Mouse (Mus musculus): Measurements from ENCODE around the gene Gstm6.
"Not testable (repeated sequence)": the region's sequence is repeated elsewhere in the genome, so short reads cannot be mapped to it uniquely, and the experiment has no call there.

The Gstm6 gene

DNA sequence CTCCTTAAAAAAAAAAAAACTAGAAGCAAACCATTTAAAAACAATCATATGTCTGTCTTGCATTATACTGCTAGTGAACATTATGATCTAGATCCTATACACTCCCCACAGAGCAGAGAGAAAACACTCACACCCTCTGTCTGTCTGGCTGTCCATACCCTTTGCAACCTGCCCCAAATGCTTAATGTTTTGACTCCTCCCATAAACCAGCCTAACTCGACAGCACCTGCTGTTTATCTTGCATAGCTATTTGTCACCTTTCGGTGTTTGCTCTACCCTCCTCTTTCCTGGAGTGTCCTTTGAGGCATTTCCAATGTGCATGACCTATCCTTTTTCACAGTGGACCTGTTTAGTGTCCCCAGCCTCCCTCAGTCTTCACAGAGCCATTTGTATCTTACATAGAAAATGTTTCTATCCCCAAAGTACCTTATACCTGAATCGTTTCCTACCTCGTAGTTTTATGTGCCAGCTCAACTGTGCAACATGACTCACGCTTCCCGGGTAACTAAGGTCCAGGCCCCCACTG lies 48.3 kb downstream of the Gstm6 start:
- no peak for DNase-seq (ENCODE audit: low read depth, low spot score)

DNA sequence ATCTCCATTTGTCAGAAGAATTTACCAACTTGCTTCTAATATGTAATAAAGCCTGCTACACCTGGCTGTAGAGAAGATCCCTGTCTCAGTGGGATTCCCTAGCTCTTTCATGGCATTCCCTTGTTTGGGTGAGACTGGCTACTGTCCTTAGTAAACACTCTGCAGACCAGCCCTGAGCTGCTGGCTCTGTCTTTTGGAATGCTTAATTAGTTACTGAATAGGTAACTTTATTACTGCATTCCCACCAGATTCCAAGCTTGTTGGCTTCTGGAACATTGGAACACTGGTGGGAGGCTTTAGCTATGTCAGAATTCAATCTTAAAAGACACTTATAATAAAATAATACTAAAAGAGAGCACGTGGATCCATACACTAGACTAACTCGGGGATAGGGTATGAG lies 54.3 kb downstream of the Gstm6 start:
- not testable (repeated sequence) for DNase-seq (ENCODE audit: low read depth, low spot score)

Data from forelimb bud, embryonic 11.5 days (tissue).